ENCODE assay signal across 8 mouse cellular contexts in genomic region chr2:71786591-71787155, GRCm38 (mm10). TPM values are rescaled to one million over a fixed set of nuclear protein-coding genes. Genes with fewer than 3 reads are reported as not detected.
DNase-seq lines count a peak whose midpoint lies in the region; ATAC-seq and TF ChIP-seq lines count a peak whose summit lies in the region.

No protein-coding gene starts in this region.

- peak overlapping the region; percentile 74 for H3K4me3 ChIP-seq in gastrocnemius, adult 2 months
- peak overlapping the region; percentile 77 for H3K4me3 ChIP-seq in hindbrain, postnatal 0 days (ENCODE audit: low read length)

- DNase-seq in ovary, adult 18-20 months (ENCODE audit: low spot score): peak; percentile 67
- no peak for DNase-seq in ovary, postnatal 14 days (ENCODE audit: low spot score)
- peak; percentile 73 for DNase-seq in gastrocnemius, adult 2 months
- peak; percentile 69 for DNase-seq in hindbrain, postnatal 0 days (ENCODE audit: low spot score)
- peak; percentile 49 to 66 for DNase-seq in left cerebral cortex, postnatal 36 days (ENCODE audit: low spot score in 2 of 2)
- peak; percentile 35 for DNase-seq in right cerebral cortex, postnatal 14 days

- H3K9me3 ChIP-seq in hindbrain, postnatal 0 days (ENCODE audit: low read length): no peaks in the 10 kb centered on the region

- ATAC-seq in common myeloid progenitor, adult 5-6 weeks (replicated peaks; ENCODE audit: low read depth, poor library complexity, severe bottlenecking): peak; percentile 66
- ATAC-seq in hindbrain, postnatal 0 days: peak; percentile 86
- ATAC-seq in megakaryocyte progenitor cell, adult 5-6 weeks (replicated peaks; ENCODE audit: poor library complexity): peak; percentile 73

- peak overlapping the region; percentile 69 for H3K9ac ChIP-seq in hindbrain, postnatal 0 days (replicated peaks; ENCODE audit: low read length)

- no peak for TF ChIP-seq CTCF in gastrocnemius, adult 2 months (IDR thresholded peaks at IDR 0.05)
- TF ChIP-seq CTCF in hindbrain, postnatal 0 days (IDR thresholded peaks at IDR 0.05; ENCODE audit: low read depth): no peak

- H3K4me1 ChIP-seq in hindbrain, postnatal 0 days (ENCODE audit: insufficient read depth, low read length): no peaks in the 10 kb centered on the region

- intact Hi-C loops in gastrocnemius, adult 2 months (cut with DNase I): no loop called here
- intact Hi-C loops in left cerebral cortex, postnatal 36 days (cut with DNase I): no loop called here

- peak overlapping the region; percentile 87 for H3K27ac ChIP-seq in gastrocnemius, adult 2 months
- H3K27ac ChIP-seq in hindbrain, postnatal 0 days: peak overlapping the region; percentile 72

- no peaks in the 10 kb centered on the region for H3K36me3 ChIP-seq in hindbrain, postnatal 0 days (ENCODE audit: insufficient read depth, low read length)

- H3K27me3 ChIP-seq in hindbrain, postnatal 0 days (ENCODE audit: insufficient read depth, low read length): no peaks in the 10 kb centered on the region

- WGBS in hindbrain, postnatal 0 days: under 1% methylated on average over 34 of the region's 61 CpGs

- H3K4me2 ChIP-seq in hindbrain, postnatal 0 days (ENCODE audit: low read depth, low read length): peak overlapping the region; percentile 94

RNA-seq across cellular contexts. Expression of gene Itga6, which starts 41.3 kb away (rescaled TPM):
- 66.4 and 70.6 TPM in 2 replicates for total RNA-seq in common myeloid progenitor, adult 5-6 weeks (2017)
- total RNA-seq in gastrocnemius, adult 2 months (2021): 10 to 100 TPM; 13.1 to 21.8 TPM
- total RNA-seq in hindbrain, postnatal 0 days (2014; rRNA removed): 46.7 and 50.0 TPM in 2 replicates
- polyA plus RNA-seq in hindbrain, postnatal 0 days (2015; fragmentation: Nextera tagmentation; extraction: Ambion mirVana): 20.0 and 20.7 TPM in 2 replicates
- total RNA-seq in left cerebral cortex, postnatal 36 days (2021): 10 to 100 TPM; 22.6 to 25.3 TPM
- 41.8 and 50.9 TPM in 2 replicates for total RNA-seq in megakaryocyte progenitor cell, adult 5-6 weeks (2015)
- 34.7 and 45.8 TPM in 2 replicates for total RNA-seq in megakaryocyte progenitor cell, adult 5-6 weeks (2017)
